Mouse (Mus musculus): ENCODE measurements at regions not wholly inside any gene's neighbourhood (a gene's known extent, or its start where the extent isn't known, plus 50 kb on each side); places are given as distances from the start of the nearest gene placed in this dataset.

GRCm38 (mm10) chr13:43952972-43953592 is 168.5 kb downstream of the Cd83 start:
- TF ChIP-seq POLR2A (IDR thresholded peaks at IDR 0.05; ENCODE audit: extremely low read depth, insufficient read depth, low read length) (no peak), CTCF (IDR thresholded peaks at IDR 0.05; ENCODE audit: extremely low read depth, insufficient read depth, low read length) (no peak)
